Mouse (Mus musculus): ENCODE measurements around the gene Ece1. TPM values are rescaled to one million over a fixed set of nuclear protein-coding genes. Genes with fewer than 3 reads are reported as not detected.

Ece1 gene
- polyA plus RNA-seq (2014; fragmentation: Nextera tagmentation; extraction: Ambion mirVana) = 35.0 and 69.0 TPM in 2 replicates

DNA sequence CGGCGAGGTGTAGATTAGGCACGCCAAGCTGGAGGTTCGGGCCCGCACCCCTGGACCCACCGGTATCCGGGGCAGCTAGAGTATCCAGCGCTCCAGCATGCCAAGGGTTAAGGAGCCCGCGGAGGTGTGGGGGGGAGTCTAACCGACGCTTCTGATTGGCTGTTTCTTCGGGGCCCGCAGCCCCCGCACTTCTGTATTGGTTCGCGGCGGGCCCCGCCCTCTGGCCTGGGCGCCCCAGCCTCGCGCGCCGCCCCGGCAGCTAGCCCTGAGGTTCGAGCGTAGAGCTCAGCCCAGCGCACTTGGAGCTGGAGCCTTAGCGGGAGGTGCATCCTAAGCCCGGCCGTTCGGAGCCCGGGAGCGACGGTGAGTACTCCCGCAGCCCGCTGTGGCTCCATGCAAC lies at the start of gene Ece1:
TSS of gene Ece1 (plus strand) at position 219 of the 400 bp plus-strand sequence.
- Histone ChIP-seq H3K27me3 (ENCODE audit: control insufficient read depth, insufficient read depth, low read length) (no peaks in the 10 kb centered on the region), H3K4me1 (ENCODE audit: control insufficient read depth, insufficient read depth, low read length) (peaks cover 31% of the 10 kb centered on the region), H3K36me3 (ENCODE audit: control insufficient read depth, insufficient read depth, low read length) (no peaks in the 10 kb centered on the region), H3K4me2 (replicated peaks; ENCODE audit: low read depth, low read length) (peak within 1 kb of the TSS; percentile 70), H3K9ac (ENCODE audit: low read depth, low read length) (peak within 1 kb of the TSS; percentile 69), H3K4me3 (ENCODE audit: low read length) (peak within 1 kb of the TSS; percentile 68), H3K27ac (ENCODE audit: low read depth, low read length) (no peak within 1 kb of the TSS; the same call in 1 of the 2 replicates), H3K9me3 (ENCODE audit: control insufficient read depth, low read length) (no peaks in the 10 kb centered on the region)
- peak; percentile 93 for ATAC-seq (ENCODE audit: low FRiP score, low TSS enrichment)
- under 1% methylated on average over 37 of the region's 37 CpGs for WGBS

DNA sequence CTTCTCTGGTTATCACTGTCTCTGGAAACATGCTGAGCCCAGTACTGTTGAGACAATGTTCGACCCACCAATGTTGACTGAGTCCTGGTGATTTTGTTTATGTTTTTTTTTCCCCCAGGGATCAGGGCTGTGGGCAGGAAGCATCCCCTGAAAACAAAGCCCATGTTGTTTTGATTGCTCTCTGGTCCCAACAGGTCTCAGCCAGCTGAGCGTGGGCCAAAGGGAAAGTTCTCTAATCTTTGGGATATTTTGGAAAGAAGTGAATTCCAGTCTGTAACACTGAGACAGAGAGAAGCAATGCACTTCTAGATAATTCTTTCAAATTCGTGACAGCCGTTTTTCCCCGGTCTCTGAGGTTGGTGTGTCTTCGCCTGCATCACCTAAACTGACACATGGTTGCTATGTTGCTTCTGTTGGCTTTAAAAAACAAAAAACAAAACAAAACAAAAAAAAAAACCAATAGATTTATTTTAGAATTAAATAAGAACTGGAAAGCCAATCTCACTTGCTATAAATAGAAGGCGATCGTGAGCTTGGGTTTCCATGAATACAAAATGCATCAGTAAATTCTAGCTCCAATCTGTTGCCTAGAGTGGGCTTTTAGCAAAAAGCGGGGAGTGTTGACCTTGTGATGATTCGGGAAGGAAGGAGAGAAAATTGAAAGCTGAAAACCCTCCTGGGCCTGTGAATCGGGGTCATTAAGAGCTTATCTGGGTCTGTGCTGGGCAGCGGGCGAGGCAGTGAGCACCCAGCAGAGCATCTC lies 48.9 kb upstream of the Ece1 start:
- Histone ChIP-seq H3K9me3 (ENCODE audit: control insufficient read depth, low read length) (no peaks in the 10 kb centered on the region), H3K27ac (ENCODE audit: low read depth, low read length) (no peak overlapping the region), H3K4me2 (replicated peaks; ENCODE audit: low read depth, low read length) (no peak overlapping the region), H3K4me1 (ENCODE audit: control insufficient read depth, insufficient read depth, low read length) (no peaks in the 10 kb centered on the region), H3K4me3 (ENCODE audit: low read length) (no peak overlapping the region), H3K9ac (ENCODE audit: low read depth, low read length) (no peak overlapping the region), H3K36me3 (ENCODE audit: control insufficient read depth, insufficient read depth, low read length) (no peaks in the 10 kb centered on the region), H3K27me3 (ENCODE audit: control insufficient read depth, insufficient read depth, low read length) (no peaks in the 10 kb centered on the region)
- no peak for ATAC-seq (ENCODE audit: low FRiP score, low TSS enrichment)
- 68% methylated on average over 13 of the region's 13 CpGs for WGBS

DNA sequence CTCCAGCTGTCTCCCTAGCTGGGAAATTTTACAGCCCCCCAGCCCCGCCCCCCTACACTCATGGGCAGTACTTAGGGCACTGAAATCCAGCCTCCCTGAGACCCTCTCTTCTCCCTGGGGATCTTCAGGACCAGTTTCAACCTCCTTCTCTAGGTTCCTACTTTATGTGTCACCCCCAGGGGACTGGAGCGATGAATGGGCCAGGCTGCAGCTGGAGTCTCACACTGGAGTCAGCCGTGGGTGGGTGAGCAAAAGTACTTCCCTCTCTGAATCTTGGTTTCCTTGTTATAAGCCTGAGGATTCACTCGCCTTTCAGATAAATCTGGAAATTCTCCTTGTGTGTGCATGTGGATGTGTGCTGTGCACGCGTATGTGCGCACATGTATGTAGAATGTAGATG lies 47.9 kb upstream of the Ece1 start:
- no peaks in the 10 kb centered on the region for H3K27me3 ChIP-seq (ENCODE audit: control insufficient read depth, insufficient read depth, low read length)
- H3K4me2 ChIP-seq (replicated peaks; ENCODE audit: low read depth, low read length) = no peak overlapping the region
- H3K9ac ChIP-seq (ENCODE audit: low read depth, low read length) = no peak overlapping the region
- 68% methylated on average over 7 of the region's 7 CpGs for WGBS
- H3K9me3 ChIP-seq (ENCODE audit: control insufficient read depth, low read length) = no peaks in the 10 kb centered on the region
- H3K27ac ChIP-seq (ENCODE audit: low read depth, low read length) = no peak overlapping the region; the same call in 1 of the 2 replicates
- no peak overlapping the region for H3K4me3 ChIP-seq (ENCODE audit: low read length)
- H3K4me1 ChIP-seq (ENCODE audit: control insufficient read depth, insufficient read depth, low read length) = no peaks in the 10 kb centered on the region
- no peak for ATAC-seq (ENCODE audit: low FRiP score, low TSS enrichment)
- H3K36me3 ChIP-seq (ENCODE audit: control insufficient read depth, insufficient read depth, low read length) = no peaks in the 10 kb centered on the region

DNA sequence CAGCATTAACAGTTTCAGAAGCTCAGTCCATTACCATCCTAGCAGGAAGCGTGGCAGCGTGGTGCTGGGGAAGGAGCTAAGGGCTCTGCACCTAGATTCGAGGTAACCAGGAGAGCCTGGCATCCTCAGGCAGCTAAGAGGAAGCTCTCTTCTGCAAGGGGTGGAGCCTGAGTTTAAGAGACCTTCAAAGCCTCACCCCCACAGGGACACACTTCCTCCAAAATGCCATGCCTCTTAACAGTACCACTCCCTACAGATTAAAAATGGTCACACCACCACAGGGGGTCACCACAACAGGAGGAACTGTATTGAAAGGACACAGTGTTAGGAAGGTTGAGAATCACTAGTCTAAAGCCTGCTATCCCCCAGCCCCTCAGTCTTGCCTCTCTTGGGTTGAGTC lies 46.6 kb upstream of the Ece1 start:
- no peaks in the 10 kb centered on the region for H3K36me3 ChIP-seq (ENCODE audit: control insufficient read depth, insufficient read depth, low read length)
- no peak overlapping the region for H3K4me3 ChIP-seq (ENCODE audit: low read length)
- H3K27ac ChIP-seq (ENCODE audit: low read depth, low read length) = no peak overlapping the region
- H3K27me3 ChIP-seq (ENCODE audit: control insufficient read depth, insufficient read depth, low read length) = no peaks in the 10 kb centered on the region
- H3K4me1 ChIP-seq (ENCODE audit: control insufficient read depth, insufficient read depth, low read length) = no peaks in the 10 kb centered on the region
- no peaks in the 10 kb centered on the region for H3K9me3 ChIP-seq (ENCODE audit: control insufficient read depth, low read length)
- ATAC-seq (ENCODE audit: low FRiP score, low TSS enrichment) = no peak
- no peak overlapping the region for H3K9ac ChIP-seq (ENCODE audit: low read depth, low read length)
- 82% methylated on average over 3 of the region's 3 CpGs for WGBS
- H3K4me2 ChIP-seq (replicated peaks; ENCODE audit: low read depth, low read length) = no peak overlapping the region

DNA sequence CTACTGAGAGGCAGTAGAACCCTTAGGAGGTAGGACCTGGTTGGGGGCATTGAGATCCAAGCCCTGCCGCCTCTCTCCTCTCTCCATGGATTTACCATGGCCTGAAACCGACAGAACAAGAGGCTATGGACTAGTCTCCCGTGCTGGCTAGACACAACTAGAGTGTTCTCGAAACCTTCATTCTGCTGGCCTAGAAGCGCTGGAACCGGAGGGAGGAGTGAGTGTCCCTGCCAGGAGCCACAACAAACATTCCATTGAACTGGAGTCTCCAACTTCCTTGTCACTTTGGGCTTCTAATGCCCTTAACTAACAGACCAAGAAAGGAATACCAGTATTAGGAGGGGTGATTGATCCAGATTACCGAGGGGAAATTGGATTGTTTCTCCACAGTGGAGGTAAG lies 45.8 kb upstream of the Ece1 start:
- no peaks in the 10 kb centered on the region for H3K36me3 ChIP-seq (ENCODE audit: control insufficient read depth, insufficient read depth, low read length)
- no peak for ATAC-seq (ENCODE audit: low FRiP score, low TSS enrichment)
- H3K27ac ChIP-seq (ENCODE audit: low read depth, low read length) = no peak overlapping the region
- no peaks in the 10 kb centered on the region for H3K27me3 ChIP-seq (ENCODE audit: control insufficient read depth, insufficient read depth, low read length)
- no peaks in the 10 kb centered on the region for H3K9me3 ChIP-seq (ENCODE audit: control insufficient read depth, low read length)
- H3K4me3 ChIP-seq (ENCODE audit: low read length) = no peak overlapping the region
- no peak overlapping the region for H3K9ac ChIP-seq (ENCODE audit: low read depth, low read length)
- no peak overlapping the region for H3K4me2 ChIP-seq (replicated peaks; ENCODE audit: low read depth, low read length)
- H3K4me1 ChIP-seq (ENCODE audit: control insufficient read depth, insufficient read depth, low read length) = no peaks in the 10 kb centered on the region
- 83% methylated on average over 7 of the region's 7 CpGs for WGBS

DNA sequence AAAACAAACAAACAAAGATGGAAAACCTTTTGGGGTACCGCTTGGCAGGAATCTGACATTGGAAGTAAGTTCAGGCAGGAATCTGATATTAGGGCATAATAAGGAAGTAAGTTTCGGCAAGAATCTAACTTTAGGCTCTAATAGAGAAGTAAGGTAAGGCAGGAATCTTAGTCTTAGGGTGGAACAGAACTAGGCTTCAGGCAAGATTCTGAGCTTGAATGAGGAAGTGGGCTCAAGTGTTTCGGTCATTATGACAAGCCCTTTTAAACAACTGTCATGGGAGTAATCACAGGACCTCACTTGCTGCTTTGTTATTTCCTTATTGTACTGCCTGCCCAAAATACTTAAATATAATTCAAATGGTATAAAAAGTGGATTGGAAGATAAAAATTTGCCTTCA lies 43.7 kb upstream of the Ece1 start:
- Histone ChIP-seq H3K27me3 (ENCODE audit: control insufficient read depth, insufficient read depth, low read length) (no peaks in the 10 kb centered on the region), H3K9ac (ENCODE audit: low read depth, low read length) (no peak overlapping the region), H3K4me3 (ENCODE audit: low read length) (no peak overlapping the region), H3K27ac (ENCODE audit: low read depth, low read length) (no peak overlapping the region), H3K4me1 (ENCODE audit: control insufficient read depth, insufficient read depth, low read length) (no peaks in the 10 kb centered on the region), H3K4me2 (replicated peaks; ENCODE audit: low read depth, low read length) (no peak overlapping the region), H3K9me3 (ENCODE audit: control insufficient read depth, low read length) (no peaks in the 10 kb centered on the region), H3K36me3 (ENCODE audit: control insufficient read depth, insufficient read depth, low read length) (no peaks in the 10 kb centered on the region)
- WGBS = 91% methylated on average over 3 of the region's 3 CpGs
- no peak for ATAC-seq (ENCODE audit: low FRiP score, low TSS enrichment)

DNA sequence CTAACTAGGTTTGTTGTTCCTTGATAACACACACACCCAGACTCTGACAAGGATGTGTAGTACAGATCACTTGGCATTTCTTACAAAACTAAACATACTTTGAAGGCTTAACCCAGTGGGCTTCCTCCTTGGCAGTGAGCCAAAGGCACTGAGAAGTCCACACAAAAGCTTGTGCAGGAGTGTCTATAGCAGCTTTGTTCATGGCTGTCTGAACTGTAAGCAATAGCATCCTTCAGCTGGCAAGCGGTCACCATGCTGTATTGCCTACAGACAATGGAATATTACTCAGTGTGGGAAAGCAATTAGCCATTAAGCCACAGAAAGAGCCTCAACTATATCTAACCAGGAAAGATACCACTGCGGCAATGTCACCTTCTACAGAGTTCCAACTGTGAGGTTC lies 42.5 kb upstream of the Ece1 start:
- Histone ChIP-seq H3K4me2 (replicated peaks; ENCODE audit: low read depth, low read length) (no peak overlapping the region), H3K36me3 (ENCODE audit: control insufficient read depth, insufficient read depth, low read length) (no peaks in the 10 kb centered on the region), H3K27me3 (ENCODE audit: control insufficient read depth, insufficient read depth, low read length) (no peaks in the 10 kb centered on the region), H3K27ac (ENCODE audit: low read depth, low read length) (no peak overlapping the region), H3K9ac (ENCODE audit: low read depth, low read length) (no peak overlapping the region), H3K4me3 (ENCODE audit: low read length) (no peak overlapping the region), H3K9me3 (ENCODE audit: control insufficient read depth, low read length) (no peaks in the 10 kb centered on the region), H3K4me1 (ENCODE audit: control insufficient read depth, insufficient read depth, low read length) (no peaks in the 10 kb centered on the region)
- whole genome bisulfite sequencing = 97% methylated on average over 2 of the region's 2 CpGs
- no peak for ATAC-seq (ENCODE audit: low FRiP score, low TSS enrichment)

DNA sequence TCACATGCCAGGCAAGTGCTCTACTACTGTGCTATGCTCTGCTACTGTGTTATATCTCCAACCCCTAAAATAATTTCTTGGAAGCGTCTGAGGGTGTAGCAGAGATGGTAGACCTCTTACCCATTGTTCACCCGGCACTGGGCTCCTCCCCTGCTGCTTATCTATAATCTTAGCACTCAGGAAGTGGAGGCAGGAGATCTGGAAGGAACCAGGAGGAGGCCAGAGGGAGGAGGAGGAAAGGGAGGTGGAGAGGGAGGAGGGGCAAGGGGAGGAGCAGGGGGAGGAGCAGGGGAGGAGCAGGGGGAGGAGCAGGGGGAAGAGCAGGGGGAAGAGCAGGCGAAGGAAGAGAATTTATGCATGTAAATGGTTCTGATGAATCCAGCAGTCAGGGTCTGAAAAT lies 41.3 kb upstream of the Ece1 start:
- no peak for ATAC-seq (ENCODE audit: low FRiP score, low TSS enrichment)
- Histone ChIP-seq H3K4me1 (ENCODE audit: control insufficient read depth, insufficient read depth, low read length) (no peaks in the 10 kb centered on the region), H3K9me3 (ENCODE audit: control insufficient read depth, low read length) (no peaks in the 10 kb centered on the region), H3K4me2 (replicated peaks; ENCODE audit: low read depth, low read length) (no peak overlapping the region), H3K27me3 (ENCODE audit: control insufficient read depth, insufficient read depth, low read length) (no peaks in the 10 kb centered on the region), H3K4me3 (ENCODE audit: low read length) (no peak overlapping the region), H3K27ac (ENCODE audit: low read depth, low read length) (no peak overlapping the region), H3K9ac (ENCODE audit: low read depth, low read length) (no peak overlapping the region), H3K36me3 (ENCODE audit: control insufficient read depth, insufficient read depth, low read length) (no peaks in the 10 kb centered on the region)
- 41% methylated on average over 3 of the region's 3 CpGs for WGBS

DNA sequence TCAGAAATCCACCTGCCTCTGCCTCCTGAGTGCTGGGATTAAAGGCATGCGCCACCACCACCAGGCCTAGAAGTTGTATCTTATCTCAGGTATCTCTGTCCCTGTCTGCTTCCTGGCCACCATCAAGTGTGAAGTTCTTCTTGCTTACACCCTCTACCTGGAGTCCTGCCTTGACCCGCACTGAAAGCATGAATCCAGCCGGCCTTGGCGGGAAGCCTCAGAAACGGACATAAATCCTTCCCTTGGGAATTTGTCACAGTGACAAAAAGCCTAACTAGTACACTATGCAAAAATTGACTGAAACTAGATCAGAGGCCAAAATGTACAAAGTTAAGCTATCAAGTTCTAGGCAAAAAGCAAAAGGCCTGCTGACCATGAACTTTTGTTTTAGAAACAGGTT lies 39.5 kb upstream of the Ece1 start:
- whole genome bisulfite sequencing = 91% methylated on average over 5 of the region's 5 CpGs
- Histone ChIP-seq H3K27me3 (ENCODE audit: control insufficient read depth, insufficient read depth, low read length) (no peaks in the 10 kb centered on the region), H3K4me3 (ENCODE audit: low read length) (no peak overlapping the region), H3K36me3 (ENCODE audit: control insufficient read depth, insufficient read depth, low read length) (no peaks in the 10 kb centered on the region), H3K9ac (ENCODE audit: low read depth, low read length) (no peak overlapping the region), H3K27ac (ENCODE audit: low read depth, low read length) (no peak overlapping the region), H3K4me2 (replicated peaks; ENCODE audit: low read depth, low read length) (no peak overlapping the region), H3K4me1 (ENCODE audit: control insufficient read depth, insufficient read depth, low read length) (no peaks in the 10 kb centered on the region), H3K9me3 (ENCODE audit: control insufficient read depth, low read length) (no peaks in the 10 kb centered on the region)
- no peak for ATAC-seq (ENCODE audit: low FRiP score, low TSS enrichment)

Data from kidney, embryonic 14.5 days (tissue).